Mouse (Mus musculus): ENCODE results near the gene Dppa5a. TPM values are rescaled to one million over a fixed set of nuclear protein-coding genes. Genes with fewer than 3 reads are reported as not detected.

Gene Dppa5a
- polyA plus RNA-seq, 1 experiment from 2014 or later = not detected

DNA sequence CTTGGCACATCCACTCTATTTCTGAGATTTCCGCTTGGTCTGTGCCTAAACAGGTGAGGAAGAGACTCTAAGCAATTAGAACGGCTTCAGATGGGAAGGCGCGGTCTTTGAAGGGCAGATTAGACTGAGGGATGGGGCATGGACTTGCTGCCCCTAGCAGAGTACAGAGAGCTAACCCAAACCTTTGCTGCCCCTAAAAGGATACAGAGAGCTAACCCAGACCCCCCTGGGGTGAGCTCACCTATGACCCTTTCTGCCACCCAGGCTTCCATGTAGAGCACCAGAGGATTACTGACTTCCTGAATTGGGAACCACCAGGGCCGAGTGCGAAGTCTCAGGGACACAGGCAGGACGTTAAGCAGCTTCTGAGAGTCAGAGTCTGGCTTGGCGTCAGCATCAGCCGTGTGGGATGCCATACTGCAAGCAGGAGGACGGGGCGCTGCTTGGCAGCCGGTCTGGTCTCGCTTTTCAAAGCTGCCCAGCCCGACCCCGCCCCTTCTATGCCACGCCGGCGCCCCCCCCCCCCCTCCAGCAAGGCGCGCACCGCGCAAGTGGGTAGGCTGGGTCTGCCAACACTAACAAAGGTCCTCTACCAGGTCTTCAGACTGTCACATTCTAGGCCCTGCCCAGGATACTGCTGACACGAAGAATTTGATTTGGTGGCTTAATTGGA is 10.3 kb upstream of the Dppa5a start, which contains the start of gene Ooep:
TSS of gene Ooep (minus strand) at position 613 of the 673 bp plus-strand sequence.
- no peaks in the 10 kb centered on the region for H3K27me3 ChIP-seq (replicated peaks)
- H3K4me1 ChIP-seq (replicated peaks) = peaks cover 10% of the 10 kb centered on the region
- H3K4me3 ChIP-seq = peak within 1 kb of the TSS; percentile 44
- H3K4me2 ChIP-seq = peak within 1 kb of the TSS; percentile 85
- no peaks in the 10 kb centered on the region for H3K36me3 ChIP-seq
- peak; percentile 71 for ATAC-seq (ENCODE audit: insufficient number of reproducible peaks, low FRiP score)
- H3K27ac ChIP-seq (ENCODE audit: poor library complexity, severe bottlenecking) = no peak within 1 kb of the TSS
- H3K9me3 ChIP-seq (replicated peaks) = no peaks in the 10 kb centered on the region
- 5% methylated on average over 20 of the region's 23 CpGs for WGBS
- peak within 1 kb of the TSS; percentile 64; the same call in 1 of the 2 replicates for H3K9ac ChIP-seq

DNA sequence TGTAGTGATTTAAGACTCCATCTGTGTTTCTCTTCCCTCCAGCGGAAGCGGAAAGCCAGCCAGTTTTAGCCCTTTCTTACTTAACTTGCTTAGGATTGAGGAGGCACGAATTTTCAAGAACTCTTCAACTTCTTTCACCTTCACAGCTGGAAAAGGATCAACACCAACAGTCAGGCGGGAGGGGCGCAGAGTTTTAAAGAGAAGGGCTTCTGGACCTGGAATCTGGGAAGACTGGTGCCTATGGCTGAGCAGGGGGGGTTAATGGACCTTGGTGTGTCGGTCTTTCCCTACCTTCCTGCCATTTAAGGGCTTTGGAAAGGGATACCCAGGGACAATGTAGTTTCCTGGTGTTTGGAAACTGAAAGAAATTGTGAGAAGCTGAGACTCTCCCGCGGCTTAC is 9.6 kb upstream of the Dppa5a start:
- Histone ChIP-seq H3K27ac (ENCODE audit: poor library complexity, severe bottlenecking) (no peak overlapping the region), H3K9me3 (replicated peaks) (no peaks in the 10 kb centered on the region), H3K4me1 (replicated peaks) (peaks cover 10% of the 10 kb centered on the region), H3K4me3 (peak overlapping the region; percentile 44; the same call in 1 of the 2 replicates), H3K36me3 (no peaks in the 10 kb centered on the region), H3K27me3 (replicated peaks) (no peaks in the 10 kb centered on the region), H3K4me2 (peak overlapping the region; percentile 85), H3K9ac (no peak overlapping the region)
- 41% methylated on average over 8 of the region's 8 CpGs for WGBS
- ATAC-seq (ENCODE audit: insufficient number of reproducible peaks, low FRiP score) = no peak

DNA sequence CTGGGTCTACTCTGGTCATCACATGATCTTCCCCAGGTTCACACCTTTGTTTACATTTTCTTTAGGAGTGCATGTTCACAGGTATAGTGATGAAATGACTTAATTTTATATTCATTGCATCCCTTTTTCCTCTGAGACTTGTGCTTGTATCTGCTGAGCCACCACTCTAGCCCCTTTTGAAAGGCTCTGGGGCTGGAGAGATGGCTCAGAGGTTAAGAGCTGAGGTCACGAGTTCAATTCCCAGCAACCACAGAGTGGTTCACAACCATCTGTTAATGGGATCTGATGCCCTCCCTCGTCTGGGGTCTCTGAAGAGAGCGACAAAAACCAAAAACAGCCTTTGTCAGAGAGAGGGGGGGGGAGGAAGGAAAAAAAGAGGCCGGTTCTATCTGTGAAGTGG is 7.5 kb upstream of the Dppa5a start:
- H3K4me3 ChIP-seq = no peak overlapping the region
- H3K4me2 ChIP-seq = no peak overlapping the region
- WGBS = 69% methylated on average over 4 of the region's 4 CpGs
- no peak for ATAC-seq (ENCODE audit: insufficient number of reproducible peaks, low FRiP score)
- H3K27ac ChIP-seq (ENCODE audit: poor library complexity, severe bottlenecking) = no peak overlapping the region
- peaks cover 10% of the 10 kb centered on the region for H3K4me1 ChIP-seq (replicated peaks)
- H3K9me3 ChIP-seq (replicated peaks) = no peaks in the 10 kb centered on the region
- H3K36me3 ChIP-seq = no peaks in the 10 kb centered on the region
- no peaks in the 10 kb centered on the region for H3K27me3 ChIP-seq (replicated peaks)
- H3K9ac ChIP-seq = no peak overlapping the region

DNA sequence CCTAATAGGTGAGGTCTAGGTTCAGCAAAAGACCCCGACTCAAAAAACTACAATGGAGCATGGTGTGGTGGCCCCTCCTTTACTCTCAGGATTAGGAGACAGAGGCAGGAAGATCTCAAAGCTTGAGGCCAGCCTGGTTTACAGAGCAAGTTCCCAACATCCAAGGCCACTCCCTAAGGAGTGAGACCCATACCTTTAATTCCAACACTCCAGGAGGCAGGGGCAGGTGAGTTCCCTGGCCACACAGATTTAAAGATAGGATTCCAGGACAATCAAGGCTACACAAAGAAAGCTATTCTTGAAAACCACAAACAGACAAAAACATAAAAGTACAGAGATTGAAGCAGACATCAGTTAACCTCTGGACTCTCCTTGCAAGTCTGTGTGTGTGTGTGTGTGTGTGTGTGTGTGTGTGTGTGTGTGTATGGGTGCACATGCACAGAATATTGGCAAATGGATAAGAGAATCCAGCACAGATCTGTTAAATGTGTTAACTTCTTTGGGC is 7.0 kb upstream of the Dppa5a start:
- H3K36me3 ChIP-seq = no peaks in the 10 kb centered on the region
- H3K4me1 ChIP-seq (replicated peaks) = peaks cover 10% of the 10 kb centered on the region
- no peak overlapping the region for H3K27ac ChIP-seq (ENCODE audit: poor library complexity, severe bottlenecking)
- no peaks in the 10 kb centered on the region for H3K9me3 ChIP-seq (replicated peaks)
- H3K27me3 ChIP-seq (replicated peaks) = no peaks in the 10 kb centered on the region
- ATAC-seq (ENCODE audit: insufficient number of reproducible peaks, low FRiP score) = no peak
- H3K4me2 ChIP-seq = no peak overlapping the region
- H3K9ac ChIP-seq = no peak overlapping the region
- WGBS = 71% methylated on average over 1 of the region's 1 CpGs
- H3K4me3 ChIP-seq = no peak overlapping the region

DNA sequence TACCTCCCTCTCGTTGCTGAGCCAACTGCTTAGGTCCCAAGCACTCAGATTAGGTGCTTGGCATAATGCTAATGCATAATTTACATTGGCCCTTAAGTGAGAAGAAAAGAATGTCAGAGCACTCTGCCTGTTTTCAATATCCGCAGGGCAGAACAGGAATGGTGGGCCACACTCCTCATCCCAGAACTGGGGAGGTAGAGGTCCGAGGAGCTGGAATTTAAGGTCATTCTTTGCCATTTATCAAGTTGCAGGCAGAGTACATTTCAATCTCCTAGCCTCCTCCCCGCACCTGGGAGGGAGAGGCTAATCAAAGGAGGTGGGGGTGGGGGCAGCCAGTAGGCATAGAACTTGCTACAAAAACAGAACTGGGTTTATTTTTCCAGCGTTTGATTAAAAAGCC is 6.4 kb upstream of the Dppa5a start:
- no peaks in the 10 kb centered on the region for H3K36me3 ChIP-seq
- peaks cover 10% of the 10 kb centered on the region for H3K4me1 ChIP-seq (replicated peaks)
- ATAC-seq (ENCODE audit: insufficient number of reproducible peaks, low FRiP score) = no peak
- no peak overlapping the region for H3K4me2 ChIP-seq
- H3K9ac ChIP-seq = no peak overlapping the region
- H3K27ac ChIP-seq (ENCODE audit: poor library complexity, severe bottlenecking) = no peak overlapping the region
- no peaks in the 10 kb centered on the region for H3K9me3 ChIP-seq (replicated peaks)
- no peak overlapping the region for H3K4me3 ChIP-seq
- H3K27me3 ChIP-seq (replicated peaks) = no peaks in the 10 kb centered on the region
- 46% methylated on average over 5 of the region's 5 CpGs for WGBS

DNA sequence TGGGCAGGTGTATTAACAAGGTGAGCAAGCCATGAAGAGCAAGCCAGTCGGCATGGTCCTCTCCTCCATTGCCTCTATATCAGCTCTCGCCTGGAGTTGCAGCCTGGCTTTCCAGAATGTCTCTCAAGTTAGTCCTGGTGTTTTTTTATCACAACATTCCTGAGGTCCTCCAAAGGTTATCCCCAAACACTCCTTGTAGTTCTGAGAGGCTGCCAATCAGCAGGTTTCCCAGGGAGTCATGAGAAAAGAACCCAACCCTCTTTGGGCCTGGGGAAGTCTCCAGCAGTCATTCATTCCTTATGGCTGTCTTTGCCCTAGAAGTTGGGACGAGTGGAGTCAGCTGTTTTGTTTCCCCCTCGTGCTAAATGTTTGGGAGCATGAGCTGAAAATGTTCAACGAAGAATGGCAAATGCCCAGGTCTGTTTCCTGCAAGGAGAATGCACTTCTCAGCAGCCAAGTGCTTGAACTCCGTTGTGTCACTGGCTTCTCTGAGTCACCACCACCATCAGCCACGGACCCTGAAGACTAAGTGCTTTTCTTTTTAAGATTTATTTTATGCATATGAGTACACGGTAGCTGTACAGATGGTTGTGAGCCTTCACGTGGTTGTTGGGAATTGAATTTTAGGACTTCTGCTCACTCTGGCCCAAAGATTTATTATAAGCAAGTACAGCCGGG is 5.0 kb upstream of the Dppa5a start:
- no peak overlapping the region for H3K4me2 ChIP-seq
- no peak overlapping the region for H3K4me3 ChIP-seq
- H3K4me1 ChIP-seq (replicated peaks) = peaks cover 3% of the 10 kb centered on the region; the same call in 1 of the 2 replicates
- no peak for ATAC-seq (ENCODE audit: insufficient number of reproducible peaks, low FRiP score)
- H3K9ac ChIP-seq = no peak overlapping the region
- H3K27ac ChIP-seq (ENCODE audit: poor library complexity, severe bottlenecking) = no peak overlapping the region
- H3K27me3 ChIP-seq (replicated peaks) = no peaks in the 10 kb centered on the region
- H3K36me3 ChIP-seq = no peaks in the 10 kb centered on the region
- 0 out of 2 replicates have a peak, but pooled peaks cover 2% of the 10 kb centered on the region for H3K9me3 ChIP-seq (replicated peaks)
- WGBS = 64% methylated on average over 10 of the region's 10 CpGs

DNA sequence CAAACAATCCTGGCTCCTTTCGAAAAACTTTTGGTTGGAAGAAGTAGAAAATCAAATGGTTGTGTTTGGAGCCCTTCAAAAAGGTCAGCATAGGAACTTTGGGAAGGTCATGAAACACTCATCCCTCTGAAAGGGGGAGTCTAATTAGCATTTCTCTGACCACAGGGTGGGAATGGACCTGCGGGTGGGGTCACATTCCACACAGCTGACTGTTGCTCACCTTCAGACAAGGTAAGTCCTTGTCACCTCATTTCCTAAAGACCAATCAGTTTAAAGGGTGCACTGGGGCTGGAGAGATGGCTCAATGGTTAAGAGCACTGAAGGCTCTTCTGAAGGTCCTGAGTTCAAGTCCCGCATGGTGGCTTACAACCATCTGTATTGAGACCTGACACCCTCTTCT is 3.5 kb upstream of the Dppa5a start:
- 89% methylated on average over 3 of the region's 3 CpGs for WGBS
- H3K27me3 ChIP-seq (replicated peaks) = no peaks in the 10 kb centered on the region
- H3K4me1 ChIP-seq (replicated peaks) = no peaks in the 10 kb centered on the region; the same call in 1 of the 2 replicates
- H3K9ac ChIP-seq = no peak overlapping the region
- no peaks in the 10 kb centered on the region for H3K36me3 ChIP-seq
- 0 out of 2 replicates have a peak, but pooled peaks cover 3% of the 10 kb centered on the region for H3K9me3 ChIP-seq (replicated peaks)
- H3K27ac ChIP-seq (ENCODE audit: poor library complexity, severe bottlenecking) = no peak overlapping the region
- no peak overlapping the region for H3K4me3 ChIP-seq
- H3K4me2 ChIP-seq = no peak overlapping the region
- no peak for ATAC-seq (ENCODE audit: insufficient number of reproducible peaks, low FRiP score)

DNA sequence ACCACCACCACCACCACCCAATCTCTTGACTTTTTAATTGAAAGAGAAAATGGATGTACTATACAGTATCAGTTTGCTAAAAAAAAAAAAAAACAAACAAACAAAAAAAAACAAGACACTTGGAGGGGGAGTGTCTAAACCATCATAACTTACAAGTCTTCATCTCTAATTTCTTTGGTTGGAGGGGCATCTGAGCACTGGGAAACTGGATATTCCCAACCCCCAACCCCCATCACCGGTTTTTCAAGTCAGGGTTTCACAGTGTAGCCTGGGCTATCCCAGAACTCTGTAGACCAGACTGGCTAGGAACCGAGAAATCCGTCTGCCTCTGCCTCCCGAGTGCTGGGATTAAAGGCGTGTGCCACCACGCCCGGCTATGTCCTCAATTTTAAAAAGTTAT is 1.8 kb upstream of the Dppa5a start:
- 83% methylated on average over 7 of the region's 7 CpGs for WGBS
- H3K36me3 ChIP-seq = no peaks in the 10 kb centered on the region
- no peaks in the 10 kb centered on the region for H3K27me3 ChIP-seq (replicated peaks)
- H3K4me2 ChIP-seq = no peak overlapping the region
- H3K9ac ChIP-seq = no peak overlapping the region
- H3K4me1 ChIP-seq (replicated peaks) = no peaks in the 10 kb centered on the region; the same call in 1 of the 2 replicates
- H3K9me3 ChIP-seq (replicated peaks) = 0 out of 2 replicates have a peak, but pooled peaks cover 3% of the 10 kb centered on the region
- H3K27ac ChIP-seq (ENCODE audit: poor library complexity, severe bottlenecking) = no peak overlapping the region
- H3K4me3 ChIP-seq = no peak overlapping the region
- no peak for ATAC-seq (ENCODE audit: insufficient number of reproducible peaks, low FRiP score)

DNA sequence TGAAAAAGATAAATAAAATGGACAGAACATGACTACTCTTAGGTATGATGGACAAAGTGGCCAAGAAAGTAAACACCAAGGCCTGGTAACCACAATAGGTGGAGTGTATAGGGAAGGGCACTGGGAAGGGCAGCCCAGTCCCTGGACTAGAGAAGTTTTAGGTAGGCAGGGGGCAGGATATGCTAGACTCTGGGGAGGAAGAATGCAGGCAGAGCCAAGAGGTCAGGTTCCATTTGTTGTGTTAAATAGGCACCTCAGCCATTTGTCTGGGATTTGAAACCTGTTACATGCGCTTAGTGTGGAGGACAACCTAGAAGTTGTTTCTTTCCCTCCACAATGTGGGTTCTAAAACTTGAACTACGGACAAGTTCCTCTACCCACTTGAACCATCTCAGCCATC is 1.4 kb upstream of the Dppa5a start:
- 84% methylated on average over 2 of the region's 2 CpGs for WGBS
- no peaks in the 10 kb centered on the region for H3K36me3 ChIP-seq
- H3K27me3 ChIP-seq (replicated peaks) = no peaks in the 10 kb centered on the region
- H3K4me3 ChIP-seq = no peak overlapping the region
- no peak for ATAC-seq (ENCODE audit: insufficient number of reproducible peaks, low FRiP score)
- H3K27ac ChIP-seq (ENCODE audit: poor library complexity, severe bottlenecking) = no peak overlapping the region
- H3K4me2 ChIP-seq = no peak overlapping the region
- H3K4me1 ChIP-seq (replicated peaks) = no peaks in the 10 kb centered on the region; the same call in 1 of the 2 replicates
- H3K9me3 ChIP-seq (replicated peaks) = 0 out of 2 replicates have a peak, but pooled peaks cover 3% of the 10 kb centered on the region
- H3K9ac ChIP-seq = no peak overlapping the region

DNA sequence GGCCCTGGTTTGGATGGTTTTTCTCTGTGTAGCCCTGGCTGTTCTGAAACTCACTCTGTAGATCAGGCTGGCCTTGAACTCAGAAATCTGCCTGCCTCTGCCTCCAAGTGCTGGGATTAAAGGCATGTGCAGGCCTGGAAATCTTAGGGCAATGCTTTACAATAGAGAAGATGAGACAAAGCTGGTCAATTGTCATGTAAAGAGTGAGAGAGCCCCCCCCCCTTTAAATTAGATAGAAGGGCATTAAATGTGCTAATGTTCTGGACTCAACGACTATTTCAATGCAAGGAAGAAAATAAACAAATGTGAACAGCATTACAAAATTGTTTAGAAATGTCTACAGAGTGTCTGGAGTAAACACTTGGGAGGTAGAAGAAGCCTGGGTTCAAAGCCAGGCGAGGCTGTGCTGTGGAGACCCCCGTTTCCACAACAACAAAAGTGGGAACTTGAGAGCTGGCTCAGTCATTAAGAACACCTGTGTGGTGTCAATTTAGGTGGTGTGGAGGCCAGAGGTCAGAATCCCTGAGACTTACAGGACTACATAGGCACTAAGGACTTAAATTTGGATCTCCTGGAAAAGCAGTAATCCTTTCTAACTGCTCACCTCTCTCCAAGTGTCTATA is 805 bp upstream of the Dppa5a start:
- Histone ChIP-seq H3K4me3 (no peak overlapping the region), H3K4me2 (no peak overlapping the region), H3K36me3 (no peaks in the 10 kb centered on the region), H3K27me3 (replicated peaks) (no peaks in the 10 kb centered on the region), H3K9ac (no peak overlapping the region), H3K4me1 (replicated peaks) (no peaks in the 10 kb centered on the region; the same call in 1 of the 2 replicates), H3K27ac (ENCODE audit: poor library complexity, severe bottlenecking) (no peak overlapping the region), H3K9me3 (replicated peaks) (0 out of 2 replicates have a peak, but pooled peaks cover 3% of the 10 kb centered on the region)
- ATAC-seq (ENCODE audit: insufficient number of reproducible peaks, low FRiP score) = no peak
- WGBS = 72% methylated on average over 3 of the region's 3 CpGs

Data from heart, embryonic 12.5 days (tissue).